Mouse (Mus musculus): ENCODE measurements at regions not wholly inside any gene's neighbourhood (a gene's known extent, or its start where the extent isn't known, plus 50 kb on each side); places are given as distances from the start of the nearest gene placed in this dataset.

DNA sequence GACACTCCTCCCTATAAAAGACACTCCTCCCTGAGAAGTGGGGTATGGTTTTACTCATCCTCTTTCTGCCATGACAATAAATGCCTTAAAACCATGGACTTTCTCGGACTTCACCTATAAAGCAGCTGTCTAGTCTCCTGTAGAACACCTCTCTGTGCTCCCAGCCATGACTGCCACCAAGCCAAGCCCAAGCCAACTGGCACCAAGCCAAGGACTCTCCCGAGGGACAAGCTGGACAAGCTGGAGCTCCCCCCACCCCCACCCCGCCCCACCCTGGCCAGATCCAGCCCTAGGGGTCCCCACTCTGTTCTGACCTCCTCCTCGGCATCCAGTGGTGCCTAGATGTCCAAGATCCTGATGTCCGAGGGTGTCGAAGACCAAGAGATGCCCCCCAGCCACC lies 76.6 kb upstream of the Plcl2 start:
- ATAC-seq: no peak
- TF ChIP-seq EP300 (IDR thresholded peaks at IDR 0.05; ENCODE audit: low read depth) (no peak), CTCF (IDR thresholded peaks at IDR 0.05; ENCODE audit: low read depth) (no peak)
- H3K27me3 ChIP-seq (ENCODE audit: insufficient read depth, low read length): no peaks in the 10 kb centered on the region
- H3K4me3 ChIP-seq (ENCODE audit: low read depth, low read length): no peak overlapping the region
- H3K36me3 ChIP-seq (replicated peaks; ENCODE audit: insufficient read depth, low read length): no peaks in the 10 kb centered on the region
- no peaks in the 10 kb centered on the region for H3K4me1 ChIP-seq (ENCODE audit: insufficient read depth)
- no peak overlapping the region for H3K27ac ChIP-seq (ENCODE audit: low read depth)
- no peak overlapping the region for H3K4me2 ChIP-seq (ENCODE audit: low read depth, low read length)
- no peak for DNase-seq
- 73% methylated on average over 6 of the region's 6 CpGs for WGBS (ENCODE audit: insufficient replicate concordance)
- H3K9ac ChIP-seq (replicated peaks): no peak overlapping the region
- no peaks in the 10 kb centered on the region for H3K9me3 ChIP-seq (ENCODE audit: low read length)

DNA sequence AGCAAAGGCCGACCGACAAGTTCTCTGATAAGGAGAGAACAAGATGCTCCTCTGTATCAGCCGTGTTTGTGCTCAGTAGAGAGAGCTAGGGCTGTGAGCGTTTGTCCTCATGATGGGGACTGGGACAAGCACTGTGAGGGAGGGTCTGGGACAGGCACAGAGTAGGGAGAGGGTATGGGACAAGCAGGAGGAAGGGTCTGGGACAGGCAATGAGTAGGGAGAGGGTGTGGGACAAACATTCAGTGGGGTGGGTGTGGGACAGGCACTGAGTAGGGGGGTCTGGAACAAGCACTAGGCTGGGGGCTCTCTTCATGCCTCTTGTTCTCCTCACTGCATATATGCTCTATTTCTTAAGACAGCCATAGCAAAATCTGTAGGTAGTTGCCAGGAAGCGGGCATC lies 70.2 kb upstream of the Plcl2 start:
- TF ChIP-seq CTCF (IDR thresholded peaks at IDR 0.05; ENCODE audit: low read depth) (no peak), EP300 (IDR thresholded peaks at IDR 0.05; ENCODE audit: low read depth) (no peak)
- Histone ChIP-seq H3K4me2 (ENCODE audit: low read depth, low read length) (no peak overlapping the region), H3K9ac (replicated peaks) (no peak overlapping the region), H3K27ac (ENCODE audit: low read depth) (no peak overlapping the region), H3K4me3 (ENCODE audit: low read depth, low read length) (no peak overlapping the region), H3K4me1 (ENCODE audit: insufficient read depth) (peaks cover 2% of the 10 kb centered on the region; the same call in 1 of the 2 replicates), H3K36me3 (replicated peaks; ENCODE audit: insufficient read depth, low read length) (no peaks in the 10 kb centered on the region), H3K9me3 (ENCODE audit: low read length) (no peaks in the 10 kb centered on the region), H3K27me3 (ENCODE audit: insufficient read depth, low read length) (no peaks in the 10 kb centered on the region)
- no peak for ATAC-seq
- WGBS (ENCODE audit: insufficient replicate concordance): 60% methylated on average over 5 of the region's 5 CpGs
- DNase-seq: no peak

DNA sequence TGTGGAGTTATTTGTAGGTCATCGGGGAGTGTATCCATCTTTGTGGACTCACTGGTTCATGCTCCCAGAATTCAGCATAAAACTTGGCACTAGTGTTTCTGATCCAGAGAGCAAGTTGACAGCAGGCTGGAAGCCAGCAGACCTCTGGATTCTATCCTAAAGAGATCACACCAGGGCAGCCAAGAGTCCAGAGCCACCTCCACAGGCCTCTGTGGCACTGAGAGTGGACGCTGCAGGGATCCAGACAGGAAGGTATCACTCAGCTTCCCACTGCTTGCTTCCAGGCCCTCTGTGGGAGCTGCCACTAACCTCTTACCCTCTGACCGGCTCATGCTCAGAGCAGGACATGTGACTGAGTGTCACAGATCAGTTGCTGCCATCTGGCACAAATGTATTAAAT lies 69.8 kb upstream of the Plcl2 start:
- TF ChIP-seq CTCF (IDR thresholded peaks at IDR 0.05; ENCODE audit: low read depth) (no peak), EP300 (IDR thresholded peaks at IDR 0.05; ENCODE audit: low read depth) (no peak)
- H3K36me3 ChIP-seq (replicated peaks; ENCODE audit: insufficient read depth, low read length): no peaks in the 10 kb centered on the region
- H3K4me3 ChIP-seq (ENCODE audit: low read depth, low read length): no peak overlapping the region
- no peaks in the 10 kb centered on the region for H3K27me3 ChIP-seq (ENCODE audit: insufficient read depth, low read length)
- H3K9me3 ChIP-seq (ENCODE audit: low read length): no peaks in the 10 kb centered on the region
- no peak overlapping the region for H3K27ac ChIP-seq (ENCODE audit: low read depth)
- 78% methylated on average over 3 of the region's 3 CpGs for WGBS (ENCODE audit: insufficient replicate concordance)
- peaks cover 2% of the 10 kb centered on the region; the same call in 1 of the 2 replicates for H3K4me1 ChIP-seq (ENCODE audit: insufficient read depth)
- H3K9ac ChIP-seq (replicated peaks): no peak overlapping the region
- ATAC-seq (no peak), DNase-seq (no peak)
- H3K4me2 ChIP-seq (ENCODE audit: low read depth, low read length): no peak overlapping the region

GRCm38 (mm10) chr17:50442062-50442461 lies 67.1 kb upstream of the Plcl2 start:
- TF ChIP-seq EP300 (IDR thresholded peaks at IDR 0.05; ENCODE audit: low read depth) (no peak), CTCF (IDR thresholded peaks at IDR 0.05; ENCODE audit: low read depth) (no peak)
- no peaks in the 10 kb centered on the region for H3K36me3 ChIP-seq (replicated peaks; ENCODE audit: insufficient read depth, low read length)
- no peak for ATAC-seq
- H3K4me3 ChIP-seq (ENCODE audit: low read depth, low read length): no peak overlapping the region
- H3K9me3 ChIP-seq (ENCODE audit: low read length): no peaks in the 10 kb centered on the region
- 74% methylated on average over 5 of the region's 5 CpGs for WGBS (ENCODE audit: insufficient replicate concordance)
- H3K27me3 ChIP-seq (ENCODE audit: insufficient read depth, low read length): no peaks in the 10 kb centered on the region
- DNase-seq: no peak
- no peak overlapping the region for H3K4me2 ChIP-seq (ENCODE audit: low read depth, low read length)
- H3K4me1 ChIP-seq (ENCODE audit: insufficient read depth): peaks cover 2% of the 10 kb centered on the region; the same call in 1 of the 2 replicates
- no peak overlapping the region for H3K9ac ChIP-seq (replicated peaks)
- H3K27ac ChIP-seq (ENCODE audit: low read depth): no peak overlapping the region

GRCm38 (mm10) chr17:50442905-50443304 lies 66.3 kb upstream of the Plcl2 start:
- DNase-seq: no peak
- 88% methylated on average over 6 of the region's 6 CpGs for WGBS (ENCODE audit: insufficient replicate concordance)
- ATAC-seq: no peak

DNA sequence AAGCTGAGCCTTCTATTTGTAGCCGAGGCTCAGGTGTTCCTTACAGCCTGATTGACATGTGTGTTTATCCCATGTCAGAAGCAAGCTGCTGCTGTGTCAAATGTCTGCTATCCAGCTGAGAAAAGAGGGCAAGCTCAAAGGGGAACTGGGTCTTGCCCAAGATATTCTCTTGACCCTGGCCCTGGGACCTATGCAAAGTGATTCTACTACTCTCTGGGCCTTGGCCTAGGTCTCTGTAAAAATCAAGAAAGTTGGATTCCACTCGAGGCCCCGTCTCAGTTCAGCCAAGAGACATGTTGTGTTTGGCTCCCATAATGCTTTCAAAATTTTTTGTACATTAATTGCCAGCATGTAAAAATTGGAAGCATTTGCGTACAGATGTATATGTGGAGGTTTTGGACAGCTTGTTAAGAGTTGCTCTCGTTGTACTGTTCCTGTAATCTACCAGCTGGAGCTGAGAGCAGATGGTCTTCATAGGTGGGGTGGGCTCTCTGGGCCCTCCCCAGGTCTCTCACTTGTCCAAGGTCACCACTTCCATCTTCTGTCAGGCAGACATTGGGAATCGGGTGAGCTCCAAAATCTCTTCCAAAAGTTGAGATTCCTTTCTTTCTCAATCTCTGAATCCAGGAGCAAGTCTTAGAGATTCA lies 65.7 kb upstream of the Plcl2 start:
- H3K9me3 ChIP-seq (ENCODE audit: low read length): no peaks in the 10 kb centered on the region
- WGBS (ENCODE audit: insufficient replicate concordance): 78% methylated on average over 6 of the region's 6 CpGs
- H3K4me2 ChIP-seq (ENCODE audit: low read depth, low read length): no peak overlapping the region
- TF ChIP-seq EP300 (IDR thresholded peaks at IDR 0.05; ENCODE audit: low read depth) (no peak), CTCF (IDR thresholded peaks at IDR 0.05; ENCODE audit: low read depth) (no peak)
- H3K36me3 ChIP-seq (replicated peaks; ENCODE audit: insufficient read depth, low read length): no peaks in the 10 kb centered on the region
- no peak overlapping the region for H3K4me3 ChIP-seq (ENCODE audit: low read depth, low read length)
- H3K27ac ChIP-seq (ENCODE audit: low read depth): no peak overlapping the region
- DNase-seq (no peak), ATAC-seq (no peak)
- H3K27me3 ChIP-seq (ENCODE audit: insufficient read depth, low read length): no peaks in the 10 kb centered on the region
- no peak overlapping the region for H3K9ac ChIP-seq (replicated peaks)
- H3K4me1 ChIP-seq (ENCODE audit: insufficient read depth): peaks cover 2% of the 10 kb centered on the region; the same call in 1 of the 2 replicates

More at GRCm38 (mm10) chr17:50442905-50443304, 66.3 kb upstream of the Plcl2 start:
- no peak for TF ChIP-seq CTCF (IDR thresholded peaks at IDR 0.05; ENCODE audit: low read depth)
- no peak for TF ChIP-seq EP300 (IDR thresholded peaks at IDR 0.05; ENCODE audit: low read depth)
- Histone ChIP-seq H3K9me3 (ENCODE audit: low read length) (no peaks in the 10 kb centered on the region), H3K4me3 (ENCODE audit: low read depth, low read length) (no peak overlapping the region), H3K36me3 (replicated peaks; ENCODE audit: insufficient read depth, low read length) (no peaks in the 10 kb centered on the region), H3K9ac (replicated peaks) (no peak overlapping the region), H3K27ac (ENCODE audit: low read depth) (no peak overlapping the region), H3K27me3 (ENCODE audit: insufficient read depth, low read length) (no peaks in the 10 kb centered on the region), H3K4me2 (ENCODE audit: low read depth, low read length) (no peak overlapping the region), H3K4me1 (ENCODE audit: insufficient read depth) (peaks cover 2% of the 10 kb centered on the region; the same call in 1 of the 2 replicates)

All from liver, postnatal 0 days (tissue).